Mouse (Mus musculus): ENCODE data around the gene Dgcr2. TPM values are rescaled to one million over a fixed set of nuclear protein-coding genes. Genes with fewer than 3 reads are reported as not detected.
A peak's percentile ranks its signal among the peaks of the same experiment; 100 is the strongest.

The Dgcr2 gene
- polyA plus RNA-seq, 1 experiment from 2014 or later, result 111 TPM

- peak within 1 kb of the TSS; percentile 94 for H3K9ac ChIP-seq
- H3K36me3 ChIP-seq, result no peaks in the 10 kb centered on the region
- peak within 1 kb of the TSS; percentile 97 for H3K27ac ChIP-seq (replicated peaks)
- peak within 1 kb of the TSS; percentile 75 for H3K4me3 ChIP-seq
- H3K27me3 ChIP-seq, result no peaks in the 10 kb centered on the region
- peaks cover 31% of the 10 kb centered on the region for H3K4me1 ChIP-seq (replicated peaks)
- peak within 1 kb of the TSS; percentile 72 for H3K4me2 ChIP-seq
- peak; percentile 97 for ATAC-seq (ENCODE audit: low FRiP score, low read depth)
- H3K9me3 ChIP-seq, result no peaks in the 10 kb centered on the region
- WGBS, result under 1% methylated on average over 38 of the region's 38 CpGs
Observed at GRCm38 (mm10) chr16:17891567-17891959, 6.8 kb downstream of the Dgcr2 start, which contains the start of gene Gm20518. TSS of gene Gm20518 (minus strand) at chr16:17891671.

GRCm38 (mm10) chr16:17890917-17891566 lies 7.3 kb downstream of the Dgcr2 start:
- H3K27ac ChIP-seq (replicated peaks), result peak overlapping the region; percentile 97
- peaks cover 36% of the 10 kb centered on the region for H3K4me1 ChIP-seq (replicated peaks)
- H3K4me3 ChIP-seq, result peak overlapping the region; percentile 75
- H3K36me3 ChIP-seq, result no peaks in the 10 kb centered on the region
- peak overlapping the region; percentile 94 for H3K9ac ChIP-seq
- H3K9me3 ChIP-seq, result no peaks in the 10 kb centered on the region
- H3K27me3 ChIP-seq, result no peaks in the 10 kb centered on the region
- ATAC-seq (ENCODE audit: low FRiP score, low read depth), result peak; percentile 62
- H3K4me2 ChIP-seq, result peak overlapping the region; percentile 72
- WGBS, result under 1% methylated on average over 34 of the region's 44 CpGs

GRCm38 (mm10) chr16:17890342-17890727 lies 8.0 kb downstream of the Dgcr2 start:
- WGBS, result 39% methylated on average over 2 of the region's 2 CpGs
- Histone ChIP-seq H3K4me3 (peak overlapping the region; percentile 75), H3K27ac (replicated peaks) (no peak overlapping the region), H3K4me2 (peak overlapping the region; percentile 72), H3K36me3 (no peaks in the 10 kb centered on the region), H3K9me3 (no peaks in the 10 kb centered on the region), H3K9ac (peak overlapping the region; percentile 94), H3K27me3 (no peaks in the 10 kb centered on the region), H3K4me1 (replicated peaks) (peaks cover 41% of the 10 kb centered on the region)
- no peak for ATAC-seq (ENCODE audit: low FRiP score, low read depth)

GRCm38 (mm10) chr16:17889689-17890341 lies 8.5 kb downstream of the Dgcr2 start:
- no peak for ATAC-seq (ENCODE audit: low FRiP score, low read depth)
- 86% methylated on average over 6 of the region's 6 CpGs for WGBS
- Histone ChIP-seq H3K4me3 (peak overlapping the region; percentile 75), H3K9ac (peak overlapping the region; percentile 94), H3K27ac (replicated peaks) (no peak overlapping the region), H3K9me3 (no peaks in the 10 kb centered on the region), H3K4me2 (peak overlapping the region; percentile 72), H3K4me1 (replicated peaks) (peaks cover 45% of the 10 kb centered on the region), H3K27me3 (no peaks in the 10 kb centered on the region), H3K36me3 (no peaks in the 10 kb centered on the region)

- Histone ChIP-seq H3K4me1 (replicated peaks) (peaks cover 23% of the 10 kb centered on the region), H3K27me3 (no peaks in the 10 kb centered on the region), H3K4me2 (no peak overlapping the region), H3K36me3 (no peaks in the 10 kb centered on the region), H3K9me3 (no peaks in the 10 kb centered on the region), H3K9ac (no peak overlapping the region), H3K27ac (replicated peaks) (no peak overlapping the region), H3K4me3 (no peak overlapping the region)
- WGBS, result 88% methylated on average over 6 of the region's 6 CpGs
- ATAC-seq (ENCODE audit: low FRiP score, low read depth), result no peak
Observed at GRCm38 (mm10) chr16:17884116-17884515, 14.2 kb downstream of the Dgcr2 start.

- ATAC-seq (ENCODE audit: low FRiP score, low read depth), result no peak
- Histone ChIP-seq H3K4me3 (no peak overlapping the region), H3K27me3 (no peaks in the 10 kb centered on the region), H3K9ac (no peak overlapping the region), H3K36me3 (no peaks in the 10 kb centered on the region), H3K4me1 (replicated peaks) (peaks cover 23% of the 10 kb centered on the region), H3K4me2 (no peak overlapping the region), H3K9me3 (no peaks in the 10 kb centered on the region), H3K27ac (replicated peaks) (no peak overlapping the region)
Observed at GRCm38 (mm10) chr16:17882196-17882595, 16.2 kb downstream of the Dgcr2 start.

- WGBS, result 94% methylated on average over 4 of the region's 4 CpGs
- Histone ChIP-seq H3K9me3 (no peaks in the 10 kb centered on the region), H3K4me1 (replicated peaks) (peaks cover 4% of the 10 kb centered on the region; the same call in 1 of the 2 replicates), H3K36me3 (no peaks in the 10 kb centered on the region), H3K27me3 (no peaks in the 10 kb centered on the region), H3K4me2 (no peak overlapping the region), H3K9ac (no peak overlapping the region), H3K4me3 (no peak overlapping the region), H3K27ac (replicated peaks) (no peak overlapping the region)
- no peak for ATAC-seq (ENCODE audit: low FRiP score, low read depth)
Observed at GRCm38 (mm10) chr16:17879571-17879970, 18.8 kb downstream of the Dgcr2 start.

- Histone ChIP-seq H3K4me1 (replicated peaks) (no peaks in the 10 kb centered on the region), H3K36me3 (peaks cover 13% of the 10 kb centered on the region), H3K9ac (no peak overlapping the region), H3K27ac (replicated peaks) (no peak overlapping the region), H3K9me3 (no peaks in the 10 kb centered on the region), H3K4me2 (no peak overlapping the region), H3K4me3 (no peak overlapping the region), H3K27me3 (no peaks in the 10 kb centered on the region)
- WGBS, result 100% methylated on average over 1 of the region's 1 CpGs
- no peak for ATAC-seq (ENCODE audit: low FRiP score, low read depth)
Observed at GRCm38 (mm10) chr16:17876096-17876495, 22.3 kb downstream of the Dgcr2 start.

GRCm38 (mm10) chr16:17875174-17875573 lies 23.2 kb downstream of the Dgcr2 start:
- ATAC-seq (ENCODE audit: low FRiP score, low read depth), result no peak
- H3K9ac ChIP-seq, result no peak overlapping the region
- no peak overlapping the region for H3K4me2 ChIP-seq
- H3K9me3 ChIP-seq, result no peaks in the 10 kb centered on the region
- H3K27me3 ChIP-seq, result no peaks in the 10 kb centered on the region
- H3K27ac ChIP-seq (replicated peaks), result no peak overlapping the region
- 95% methylated on average over 4 of the region's 4 CpGs for WGBS
- H3K4me1 ChIP-seq (replicated peaks), result no peaks in the 10 kb centered on the region
- H3K4me3 ChIP-seq, result no peak overlapping the region
- peaks cover 14% of the 10 kb centered on the region for H3K36me3 ChIP-seq

GRCm38 (mm10) chr16:17872995-17873394 lies 25.4 kb downstream of the Dgcr2 start:
- no peak overlapping the region for H3K27ac ChIP-seq (replicated peaks)
- H3K4me3 ChIP-seq, result no peak overlapping the region
- no peak overlapping the region for H3K4me2 ChIP-seq
- WGBS, result 72% methylated on average over 4 of the region's 4 CpGs
- no peak for ATAC-seq (ENCODE audit: low FRiP score, low read depth)
- H3K4me1 ChIP-seq (replicated peaks), result no peaks in the 10 kb centered on the region
- H3K36me3 ChIP-seq, result peaks cover 23% of the 10 kb centered on the region
- H3K9me3 ChIP-seq, result no peaks in the 10 kb centered on the region
- H3K9ac ChIP-seq, result no peak overlapping the region
- H3K27me3 ChIP-seq, result no peaks in the 10 kb centered on the region

- H3K36me3 ChIP-seq, result peaks cover 23% of the 10 kb centered on the region
- H3K27me3 ChIP-seq, result no peaks in the 10 kb centered on the region
- no peak overlapping the region for H3K27ac ChIP-seq (replicated peaks)
- H3K9ac ChIP-seq, result no peak overlapping the region
- H3K4me2 ChIP-seq, result no peak overlapping the region
- H3K4me1 ChIP-seq (replicated peaks), result no peaks in the 10 kb centered on the region
- no peak for ATAC-seq (ENCODE audit: low FRiP score, low read depth)
- 91% methylated on average over 5 of the region's 5 CpGs for WGBS
- H3K4me3 ChIP-seq, result no peak overlapping the region
- H3K9me3 ChIP-seq, result no peaks in the 10 kb centered on the region
Observed at GRCm38 (mm10) chr16:17871248-17871647, 27.1 kb downstream of the Dgcr2 start.

GRCm38 (mm10) chr16:17865770-17866169 lies 32.6 kb downstream of the Dgcr2 start:
- Histone ChIP-seq H3K4me3 (no peak overlapping the region), H3K9me3 (no peaks in the 10 kb centered on the region), H3K27me3 (no peaks in the 10 kb centered on the region), H3K4me2 (no peak overlapping the region), H3K4me1 (replicated peaks) (no peaks in the 10 kb centered on the region), H3K9ac (no peak overlapping the region), H3K27ac (replicated peaks) (no peak overlapping the region), H3K36me3 (peaks cover 10% of the 10 kb centered on the region; the same call in 1 of the 2 replicates)
- ATAC-seq (ENCODE audit: low FRiP score, low read depth), result no peak
- WGBS, result 63% methylated on average over 6 of the region's 6 CpGs
